Mouse (Mus musculus) induced T-regulatory cell, adult 2 months (primary cell): ENCODE data around the gene Vmn1r212.
"Not testable (repeated sequence)": the region's sequence is repeated elsewhere in the genome, so short reads cannot be mapped to it uniquely, and the experiment has no call there.

ENCODE experiments used
- DNase-seq: peaks from one replicate; pipeline ENCODE4 v3.0.0-alpha.2; 2012; ENCODE audit warnings: low read depth

Gene Vmn1r212

GRCm38 (mm10) chr13:22884105-22884504, at the start of gene Vmn1r212:
Gene Vmn1r212 (minus strand): TSS chr13:22884205.
- DNase-seq = no peak

- DNase-seq = no peak
Measured at GRCm38 (mm10) chr13:22879257-22879656, 4.7 kb downstream of the Vmn1r212 start.

DNA sequence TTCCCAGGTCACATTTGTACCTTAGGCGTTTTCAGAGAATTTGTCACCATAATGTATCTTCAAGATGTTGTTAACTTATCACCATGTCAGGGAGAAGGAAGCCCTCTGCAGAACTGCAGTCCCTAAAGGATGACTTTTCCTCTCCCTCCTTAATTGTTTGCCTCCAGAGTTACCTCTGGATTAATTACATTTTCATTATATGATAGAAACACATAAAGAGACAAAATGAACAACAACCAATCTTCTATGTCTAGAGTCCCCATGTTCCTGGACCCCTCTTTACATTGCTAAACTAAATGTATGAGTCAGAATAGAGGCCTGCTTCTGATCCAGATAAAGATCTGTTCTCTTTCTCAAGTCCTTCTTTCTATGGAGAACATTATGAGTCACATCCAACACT, 26.5 kb downstream of the Vmn1r212 start, which contains the start of gene Vmn1r211:
TSS of gene Vmn1r211 (minus strand) at position 101 of the 400 bp plus-strand sequence.
- no peak for DNase-seq

DNA sequence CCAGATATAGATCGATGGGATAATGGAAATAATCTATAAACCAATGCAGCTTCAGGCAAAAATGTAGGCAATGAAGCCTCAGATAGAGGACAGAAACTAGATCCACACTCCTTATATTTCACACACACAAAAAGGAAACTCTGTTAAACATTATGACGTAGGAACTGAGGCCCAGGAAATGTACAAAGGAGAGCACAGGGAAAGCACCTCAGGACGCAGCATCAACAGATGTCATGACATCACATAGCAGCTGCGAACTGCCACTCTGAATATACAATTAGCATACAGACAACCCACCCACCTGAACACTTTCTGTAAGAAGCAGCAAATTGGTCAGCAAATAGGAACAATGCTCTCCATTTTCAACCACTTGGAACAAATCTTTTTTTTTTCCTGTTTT, 29.2 kb downstream of the Vmn1r212 start:
- no peak for DNase-seq

DNA sequence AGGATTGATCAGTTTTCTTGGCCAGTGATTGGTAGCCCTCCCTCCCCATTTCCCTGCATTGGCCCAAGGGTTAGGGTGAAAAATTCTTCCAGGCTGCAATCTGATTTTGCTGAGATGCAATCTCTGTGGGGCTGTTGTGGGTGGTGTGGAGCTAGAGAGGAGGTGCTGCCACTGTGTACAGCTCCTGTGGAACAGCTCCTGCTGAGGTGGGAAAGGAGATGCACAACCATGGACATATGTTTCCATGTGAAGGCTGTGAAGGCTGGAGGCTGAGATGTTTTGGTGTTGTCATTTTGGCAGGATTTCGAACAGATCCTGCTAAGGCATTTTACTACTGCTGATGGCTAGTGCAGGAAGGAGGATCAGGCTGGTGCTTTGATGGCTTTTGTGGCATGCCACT, 37.2 kb downstream of the Vmn1r212 start:
- DNase-seq = no peak

GRCm38 (mm10) chr13:22844304-22844703, 39.7 kb downstream of the Vmn1r212 start:
- not testable (repeated sequence) for DNase-seq
